Mouse (Mus musculus) megakaryocyte, adult 5-6 weeks (primary cell): ENCODE results near the gene Mmgt1. TPM values are rescaled to one million over a fixed set of nuclear protein-coding genes. Genes with fewer than 3 reads are reported as not detected.
A peak's percentile ranks its signal among the peaks of the same experiment; 100 is the strongest.

Experiments used
- ATAC-seq: 2 replicates; pipeline ENCODE4 v1.8.0; 2016; ENCODE audit warnings: mild to moderate bottlenecking, inconsistent platforms; ENCODE audit not compliant: poor library complexity, severe bottlenecking
- total RNA-seq, 2 experiments: library from RNA; stranded (forward) in 1 of 2; stranded (reverse) in 1 of 2; fragments of 153-499, 151-499 nt in 1 of 2; fragments of 221-1000, 200-1000 nt in 1 of 2; gene quantifications; 2 replicates each; pipeline versions ENCODE4 v1.2.3 to v1.2.4; 2015 to 2017

The Mmgt1 gene
- 17.4 and 18.5 TPM in 2 replicates for total RNA-seq (2015)
- 13.3 and 15.5 TPM in 2 replicates for total RNA-seq (2017)

GRCm38 (mm10) chrX:56597887-56598640 is at the start of gene Mmgt1:
Gene Mmgt1 (minus strand): TSS chrX:56598069.
- ATAC-seq = peak; percentile 98

- no peak for ATAC-seq
Measured at GRCm38 (mm10) chrX:56640066-56640465, 42.2 kb upstream of the Mmgt1 start.

GRCm38 (mm10) chrX:56636185-56636584 is 38.3 kb upstream of the Mmgt1 start:
- no peak for ATAC-seq

- ATAC-seq = no peak
Measured at GRCm38 (mm10) chrX:56615236-56615635, 17.4 kb upstream of the Mmgt1 start.

DNA sequence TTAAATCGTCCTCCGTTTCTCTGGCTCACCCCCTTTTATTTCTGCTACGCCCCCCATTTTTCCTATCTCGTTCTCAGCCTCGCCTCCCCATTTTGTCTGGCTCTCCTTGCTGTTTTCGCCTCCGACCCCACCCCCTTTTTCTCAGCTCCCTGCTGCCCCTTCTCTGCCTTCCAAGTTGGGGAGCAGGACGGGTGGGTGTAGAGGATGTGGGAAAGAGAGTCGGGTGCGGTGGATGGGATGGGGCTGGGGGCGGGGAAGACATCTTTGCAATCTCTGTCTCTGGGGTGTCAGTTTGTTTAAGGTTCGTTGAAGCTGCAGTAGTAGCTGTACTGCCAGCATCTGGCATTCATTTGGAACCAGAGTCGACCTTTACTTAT is 12.4 kb upstream of the Mmgt1 start:
- no peak for ATAC-seq

- ATAC-seq = peak; percentile 99
Measured at GRCm38 (mm10) chrX:56609623-56610317, 11.9 kb upstream of the Mmgt1 start, which contains the start of gene Slc9a6. Gene Slc9a6 (plus strand): TSS chrX:56609757.

DNA sequence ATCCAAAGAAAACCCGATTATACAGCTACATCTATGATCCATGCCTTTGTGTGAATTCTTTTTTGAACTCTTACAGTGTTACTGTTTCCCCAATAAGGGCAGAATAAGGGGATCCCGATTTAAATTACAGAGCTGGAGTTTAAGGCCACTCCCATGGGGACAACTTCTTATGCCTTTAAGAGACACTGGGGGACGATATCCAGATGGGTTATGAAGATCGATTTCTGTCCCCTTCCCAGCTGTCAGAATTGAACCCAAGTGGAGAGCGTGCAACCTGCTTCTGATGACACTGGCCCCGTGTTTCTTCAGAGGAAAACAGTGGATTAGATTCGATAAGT is 11.4 kb upstream of the Mmgt1 start:
- ATAC-seq = peak; percentile 20

- ATAC-seq = 0 out of 2 replicates have a peak, but pooled peaks have one; percentile 23
Measured at GRCm38 (mm10) chrX:56607032-56607710, 9.3 kb upstream of the Mmgt1 start.

DNA sequence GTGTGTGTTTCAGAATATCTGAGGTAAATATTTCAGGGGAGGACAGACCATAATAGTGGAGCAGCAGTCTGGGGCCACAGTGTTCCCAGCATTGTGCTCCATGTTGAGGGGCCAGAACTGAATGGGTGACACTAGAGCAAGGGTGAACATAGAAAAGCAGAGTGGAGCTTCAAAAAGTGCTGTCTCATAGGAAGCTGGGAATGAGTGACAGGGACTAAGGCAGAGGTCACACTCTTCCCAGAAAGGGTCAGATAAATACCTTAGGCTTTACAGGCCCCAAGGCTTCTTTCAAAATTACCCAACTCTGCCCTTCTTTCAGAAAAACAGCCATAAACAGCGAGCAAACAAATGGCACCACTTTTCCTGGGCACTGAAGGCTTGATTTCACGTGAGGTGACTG is 8.7 kb upstream of the Mmgt1 start:
- no peak for ATAC-seq

DNA sequence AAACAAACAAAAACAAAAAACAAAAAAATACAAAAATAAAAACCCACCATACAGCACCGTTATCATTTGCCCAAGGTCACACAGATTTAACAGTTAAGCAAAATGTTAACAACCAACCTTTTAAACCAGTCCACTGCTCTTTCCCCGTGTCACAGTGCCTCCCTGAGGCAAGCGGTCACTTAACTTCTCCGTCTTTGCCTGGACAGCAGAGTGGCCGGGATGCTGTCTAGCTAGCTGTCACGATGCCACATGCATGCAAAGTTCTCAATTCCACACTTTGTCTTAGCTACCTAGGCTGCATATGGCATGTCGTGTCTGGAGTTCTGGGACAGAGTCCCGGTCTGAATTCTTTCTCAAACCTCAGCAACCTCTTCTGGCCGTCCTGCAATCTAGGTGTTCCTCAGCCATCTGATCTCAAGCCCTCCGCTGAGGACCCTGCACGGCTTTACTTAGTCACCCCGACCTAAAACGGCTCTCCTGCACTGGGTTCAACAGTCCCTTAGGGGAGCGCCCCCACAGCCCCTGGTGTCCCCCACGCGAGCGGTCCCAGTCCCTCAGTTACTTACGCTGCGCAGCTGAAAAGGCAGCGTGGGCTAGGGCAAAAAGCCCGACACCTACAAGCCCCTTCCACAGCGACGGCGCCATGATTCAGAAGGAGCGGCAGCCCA is 516 bp downstream of the Mmgt1 start:
- peak; percentile 36; the same call in 1 of the 2 replicates for ATAC-seq

- no peak for ATAC-seq
Measured at GRCm38 (mm10) chrX:56578200-56578599, 19.7 kb downstream of the Mmgt1 start.

GRCm38 (mm10) chrX:56572465-56572864 is 25.4 kb downstream of the Mmgt1 start:
- peak; percentile 56; the same call in 1 of the 2 replicates for ATAC-seq

DNA sequence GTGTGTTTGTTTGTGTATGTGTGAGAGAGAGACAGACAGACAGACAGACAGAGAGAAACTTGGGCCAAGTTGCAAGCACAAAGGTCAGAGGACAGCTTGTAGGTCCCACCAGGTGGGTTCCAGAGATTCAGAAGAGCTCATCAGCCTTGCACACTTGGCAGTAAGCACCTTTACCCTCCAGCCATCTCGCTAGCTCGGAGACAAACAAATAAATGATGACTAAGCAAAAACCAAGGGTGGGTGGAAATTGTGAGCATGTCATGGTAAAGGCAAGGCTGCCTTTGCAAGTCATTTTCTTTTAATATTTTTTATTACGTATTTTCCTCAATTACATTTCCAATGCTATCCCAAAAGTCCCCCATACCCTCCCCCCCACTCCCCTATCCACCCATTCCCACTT is 44.3 kb downstream of the Mmgt1 start:
- ATAC-seq = no peak

DNA sequence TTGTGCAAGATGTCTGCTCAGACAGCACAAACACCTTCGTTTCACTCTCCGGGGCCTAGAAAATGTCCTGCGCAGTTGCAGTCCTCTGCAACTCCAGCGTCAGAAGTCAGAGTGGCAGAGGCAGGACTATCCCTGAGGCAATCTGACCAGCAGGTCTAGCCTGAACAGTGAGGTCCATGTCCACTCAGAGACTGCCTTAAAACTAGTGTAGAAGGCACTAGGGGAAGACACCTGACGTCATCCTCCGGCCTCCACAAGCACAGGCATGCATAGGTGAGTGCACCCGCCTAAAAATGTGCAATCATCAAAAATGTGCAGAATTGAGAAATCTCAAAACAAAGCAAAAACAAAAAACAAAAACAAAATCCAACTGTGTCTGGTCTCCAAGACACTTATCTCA is 48.4 kb downstream of the Mmgt1 start, which contains the start of gene Gm648:
Gene Gm648, minus strand, starts transcription at position 101 of the 400 bp plus-strand sequence.
- ATAC-seq = no peak

GRCm38 (mm10) chrX:56537162-56537561 is 60.7 kb downstream of the Mmgt1 start:
- no peak for ATAC-seq

Other genes with a start within 250 kb of the Mmgt1 start
- not detected in 2 replicates for gene Smim10l2a, start 223.5 kb downstream of the Mmgt1 start, total RNA-seq (2015)
- 0.29 TPM in 1 of 2 replicates, not detected in the other for gene Smim10l2a, start 223.5 kb downstream of the Mmgt1 start, total RNA-seq (2017)
- gene Gm2174, start 150.1 kb downstream of the Mmgt1 start, total RNA-seq (2015) = not detected in 2 replicates
- gene Gm2174, start 150.1 kb downstream of the Mmgt1 start, total RNA-seq (2017) = 42.8 and 90.9 TPM in 2 replicates
- 155 and 175 TPM in 2 replicates for gene Ints6l, start 143.2 kb downstream of the Mmgt1 start, total RNA-seq (2015)
- gene Ints6l, start 143.2 kb downstream of the Mmgt1 start, total RNA-seq (2017) = 106 and 114 TPM in 2 replicates
- gene Gm10477, start 73.3 kb downstream of the Mmgt1 start, total RNA-seq (2015) = not detected in 2 replicates
- gene Gm10477, start 73.3 kb downstream of the Mmgt1 start, total RNA-seq (2017) = not detected in 2 replicates
- gene Gm648, start 48.5 kb downstream of the Mmgt1 start, total RNA-seq (2015) = 0.36 TPM in 1 of 2 replicates, not detected in the other
- gene Gm648, start 48.5 kb downstream of the Mmgt1 start, total RNA-seq (2017) = not detected in 2 replicates
- gene Slc9a6, start 11.7 kb upstream of the Mmgt1 start, total RNA-seq (2015) = 12.5 and 20.3 TPM in 2 replicates
- 12.6 and 20.2 TPM in 2 replicates for gene Slc9a6, start 11.7 kb upstream of the Mmgt1 start, total RNA-seq (2017)
- 0.21 TPM in 1 of 2 replicates, not detected in the other for gene Fhl1, start 133.7 kb upstream of the Mmgt1 start, total RNA-seq (2015)
- gene Fhl1, start 133.7 kb upstream of the Mmgt1 start, total RNA-seq (2017) = 1.4 TPM in 1 of 2 replicates, not detected in the other
- 9.0 and 9.9 TPM in 2 replicates for gene Map7d3, start 224.3 kb upstream of the Mmgt1 start, total RNA-seq (2015)
- 4.2 and 5.4 TPM in 2 replicates for gene Map7d3, start 224.3 kb upstream of the Mmgt1 start, total RNA-seq (2017)